Mouse (Mus musculus) CH12.LX (cell line): ENCODE measurements around the gene Taar5. TPM values are rescaled to one million over a fixed set of nuclear protein-coding genes. Genes with fewer than 3 reads are reported as not detected.

Experiments
- DNase-seq: peaks from one replicate; pipeline ENCODE4 v3.0.0-alpha.2; 2013; ENCODE audit errors: extremely low read depth
- H3K27ac ChIP-seq: 2 replicates; pipeline ENCODE4 v1.5.1; 2012; ENCODE audit warnings: low read depth, mild to moderate bottlenecking, control low read depth, moderate library complexity; ENCODE audit not compliant: insufficient read depth
- H3K27me3 ChIP-seq: replicated peaks from 2 replicates; pipeline ENCODE3; 2012; ENCODE audit warnings: inconsistent platforms
- H3K36me3 ChIP-seq, 2 experiments: replicated peaks in 1 of 2; 2 replicates each; pipeline versions ENCODE3 to v1.6.1; 2012; ENCODE audit warnings: inconsistent platforms in 1 of 2, low read length in 1 of 2, mild to moderate bottlenecking in 1 of 2, mixed read lengths in 1 of 2, moderate library complexity in 1 of 2; ENCODE audit not compliant: control insufficient read depth in 1 of 2, insufficient read depth in 1 of 2
- H3K4me1 ChIP-seq, 2 experiments: 2 replicates each; pipeline ENCODE4 v1.6.1; 2012; ENCODE audit warnings: inconsistent platforms in 1 of 2, moderate library complexity in 1 of 2; ENCODE audit not compliant: insufficient read depth in 2 of 2, control insufficient read depth in 1 of 2
- H3K4me2 ChIP-seq: 2 replicates; pipeline ENCODE4 v1.6.1; 2012; ENCODE audit warnings: low read depth, mild to moderate bottlenecking, control low read depth; ENCODE audit not compliant: poor library complexity, insufficient read depth, severe bottlenecking
- H3K4me3 ChIP-seq, 3 experiments: fragments of 150-350 bp in 1 of 3; sonication (generic) in 1 of 3; replicated peaks in 1 of 3; 2 replicates each; pipeline versions ENCODE3 to v1.5.1; 2011 to 2012; ENCODE audit warnings: low read depth in 2 of 3, low read length in 2 of 3, mild to moderate bottlenecking in 2 of 3, moderate library complexity in 2 of 3, control low read depth in 1 of 3, improper control_type of control experiment in 1 of 3, inconsistent platforms in 1 of 3, mixed read lengths in 1 of 3; ENCODE audit not compliant: poor library complexity in 1 of 3
- H3K79me2 ChIP-seq: replicated peaks from 2 replicates; pipeline ENCODE4 v1.6.1; 2012; ENCODE audit warnings: mild to moderate bottlenecking, moderate library complexity; ENCODE audit not compliant: control insufficient read depth, poor library complexity, insufficient read depth, severe bottlenecking; ENCODE audit errors: extremely low read depth
- H3K9ac ChIP-seq: 2 replicates; pipeline ENCODE4 v1.6.1; 2012; ENCODE audit warnings: low read depth, mild to moderate bottlenecking, control low read depth, moderate library complexity; ENCODE audit not compliant: insufficient read depth
- H3K9me3 ChIP-seq: replicated peaks from 2 replicates; pipeline ENCODE3; 2012; ENCODE audit warnings: low read length, inconsistent platforms, mixed read lengths
- CHD1 ChIP-seq: IDR thresholded peaks from 2 replicates; pipeline ENCODE4 v1.6.1; 2012; ENCODE audit warnings: low read depth, low read length, improper control_type of control experiment, inconsistent platforms
- CHD2 ChIP-seq: IDR thresholded peaks from 2 replicates; pipeline ENCODE4 v1.6.1; 2011; ENCODE audit warnings: low read length, improper control_type of control experiment
- E2F4 ChIP-seq: IDR thresholded peaks from 2 replicates; pipeline ENCODE4 v1.6.1; 2011; ENCODE audit warnings: low read depth, low read length, improper control_type of control experiment; ENCODE audit not compliant: insufficient replicate concordance
- ETS1 ChIP-seq: conservative IDR thresholded peaks from 2 replicates; pipeline ENCODE4 v1.6.1; 2012; ENCODE audit warnings: low read depth, mild to moderate bottlenecking, inconsistent platforms, low read length, improper control_type of control experiment, moderate library complexity
- GABPA ChIP-seq: IDR thresholded peaks from 2 replicates; pipeline ENCODE4 v1.6.1; 2012; ENCODE audit warnings: low read depth, low read length, improper control_type of control experiment, inconsistent platforms; ENCODE audit not compliant: insufficient replicate concordance
- HCFC1 ChIP-seq: IDR thresholded peaks from 2 replicates; pipeline ENCODE4 v1.6.1; 2012; ENCODE audit warnings: low read depth, mild to moderate bottlenecking, inconsistent platforms, low read length, improper control_type of control experiment
- IRF4 ChIP-seq: IDR thresholded peaks from 2 replicates; pipeline ENCODE4 v1.6.1; 2014; ENCODE audit warnings: low read depth, mild to moderate bottlenecking, inconsistent platforms, low read length, improper control_type of control experiment
- JUND ChIP-seq: conservative IDR thresholded peaks from 2 replicates; pipeline ENCODE4 v1.6.1; 2011; ENCODE audit warnings: low read depth, low read length, improper control_type of control experiment
- MAFK ChIP-seq: IDR thresholded peaks from 2 replicates; pipeline ENCODE4 v1.6.1; 2011; ENCODE audit warnings: low read length, improper control_type of control experiment; ENCODE audit not compliant: insufficient replicate concordance
- MAX ChIP-seq: IDR thresholded peaks from 2 replicates; pipeline ENCODE4 v1.6.1; 2011; ENCODE audit warnings: low read length, improper control_type of control experiment
- MEF2A ChIP-seq: IDR thresholded peaks from 2 replicates; pipeline ENCODE4 v1.6.1; 2014; ENCODE audit warnings: low read depth, mild to moderate bottlenecking, inconsistent platforms, low read length, improper control_type of control experiment, borderline replicate concordance
- MYC ChIP-seq: IDR thresholded peaks from 2 replicates; pipeline ENCODE4 v1.6.1; 2011; ENCODE audit warnings: low read depth, mild to moderate bottlenecking, improper control_type of control experiment, low read length
- NELFE ChIP-seq: IDR thresholded peaks from 2 replicates; pipeline ENCODE4 v1.6.1; 2011; ENCODE audit warnings: low read depth, low read length, improper control_type of control experiment
- PAX5 ChIP-seq: IDR thresholded peaks from 2 replicates; pipeline ENCODE4 v1.6.1; 2012; ENCODE audit warnings: low read length, inconsistent platforms, mixed read lengths
- POLR2A ChIP-seq: IDR thresholded peaks from 2 replicates; pipeline ENCODE4 v1.6.1; 2011; ENCODE audit warnings: low read depth, mild to moderate bottlenecking, improper control_type of control experiment, low read length
- POLR2AphosphoS2 ChIP-seq: IDR thresholded peaks from 2 replicates; pipeline ENCODE4 v1.6.1; 2011; ENCODE audit warnings: low read depth, low read length, improper control_type of control experiment
- RAD21 ChIP-seq: IDR thresholded peaks from 2 replicates; pipeline ENCODE4 v1.6.1; 2011; ENCODE audit warnings: low read depth, mild to moderate bottlenecking, low read length, improper control_type of control experiment, moderate library complexity
- RCOR1 ChIP-seq: conservative IDR thresholded peaks from 2 replicates; pipeline ENCODE4 v1.6.1; 2012; ENCODE audit warnings: low read depth, mild to moderate bottlenecking, inconsistent platforms, low read length, improper control_type of control experiment
- SIN3A ChIP-seq: IDR thresholded peaks from 2 replicates; pipeline ENCODE4 v1.6.1; 2012; ENCODE audit warnings: low read length, improper control_type of control experiment, inconsistent platforms
- TBP ChIP-seq: conservative IDR thresholded peaks from 2 replicates; pipeline ENCODE4 v1.6.1; 2011; ENCODE audit warnings: low read depth, low read length, improper control_type of control experiment
- TCF12 ChIP-seq: IDR thresholded peaks from 2 replicates; pipeline ENCODE4 v1.6.1; 2014; ENCODE audit warnings: low read depth, mild to moderate bottlenecking, inconsistent platforms, low read length, improper control_type of control experiment
- UBTF ChIP-seq: IDR thresholded peaks from 2 replicates; pipeline ENCODE4 v1.6.1; 2012; ENCODE audit warnings: low read depth, mild to moderate bottlenecking, inconsistent platforms, low read length, improper control_type of control experiment, moderate library complexity
- USF2 ChIP-seq: conservative IDR thresholded peaks from 2 replicates; pipeline ENCODE4 v1.6.1; 2011; ENCODE audit warnings: low read depth, low read length, improper control_type of control experiment
- ZMIZ1 ChIP-seq: IDR thresholded peaks from 2 replicates; pipeline ENCODE4 v1.6.1; 2012; ENCODE audit warnings: low read depth, mild to moderate bottlenecking, inconsistent platforms, low read length, improper control_type of control experiment
- dilution Hi-C: fragments of 300-500 bp; cut with MboI; formaldehyde crosslinking; loops from 2 replicates; pipeline ENCODE4 v1.14.3; 2020; ENCODE audit warnings: low sequenced_read_pairs; ENCODE audit not compliant: extremely low pct_unique_long_range_greater_than_20kb, extremely low pct_ligation_motif_present
- in situ Hi-C: fragments of 300-500 bp; cut with MboI; formaldehyde crosslinking; loops from 3 replicates; pipeline ENCODE4 v1.14.3; 2019; ENCODE audit warnings: low sequenced_read_pairs, low pct_ligation_motif_present, low pct_unique_long_range_greater_than_20kb, mixed read lengths
- polyA plus RNA-seq: library from polyadenylated mRNA; unstranded; fragments of >175 nt; gene quantifications from 2 replicates; pipeline ENCODE4 v1.2.1, GENCODE M21; 2012; ENCODE audit warnings: low read depth; ENCODE audit not compliant: insufficient read length
- total RNA-seq, 2 experiments: library from RNA; depleted of rRNA; stranded (reverse); fragments of 300-350 nt in 1 of 2; fragments of >200 nt in 1 of 2; gene quantifications; 2 replicates each; pipeline ENCODE4 v1.2.3; 2012 to 2014

Gene Taar5
- total and polyA plus RNA-seq, 3 experiments = not detected

GRCm38 (mm10) chr10:23993381-23993780, 22.9 kb downstream of the Taar5 start, which contains the start of gene Taar7a:
Gene Taar7a, minus strand, starts transcription at chr10:23993481.
- DNase-seq = no peak
- TF ChIP-seq E2F4 (no peak), GABPA (no peak), RAD21 (no peak), RCOR1 (no peak), UBTF (no peak), CHD2 (no peak), MAX (no peak), ZMIZ1 (no peak), USF2 (no peak), CHD1 (no peak), SIN3A (no peak), TCF12 (no peak), POLR2A (no peak), NELFE (no peak)
- in situ Hi-C loops = no loop called here
- Histone ChIP-seq H3K27me3 (no peaks in the 10 kb centered on the region), H3K9me3 (no peaks in the 10 kb centered on the region), H3K27ac (no peak within 1 kb of the TSS), H3K79me2 (no peaks in the 10 kb centered on the region), H3K4me3 (no peak within 1 kb of the TSS), H3K36me3 (no peaks in the 10 kb centered on the region), H3K4me2 (no peak within 1 kb of the TSS), H3K9ac (no peak within 1 kb of the TSS), H3K4me1 (no peaks in the 10 kb centered on the region)
- dilution Hi-C loops = no loop called here

DNA sequence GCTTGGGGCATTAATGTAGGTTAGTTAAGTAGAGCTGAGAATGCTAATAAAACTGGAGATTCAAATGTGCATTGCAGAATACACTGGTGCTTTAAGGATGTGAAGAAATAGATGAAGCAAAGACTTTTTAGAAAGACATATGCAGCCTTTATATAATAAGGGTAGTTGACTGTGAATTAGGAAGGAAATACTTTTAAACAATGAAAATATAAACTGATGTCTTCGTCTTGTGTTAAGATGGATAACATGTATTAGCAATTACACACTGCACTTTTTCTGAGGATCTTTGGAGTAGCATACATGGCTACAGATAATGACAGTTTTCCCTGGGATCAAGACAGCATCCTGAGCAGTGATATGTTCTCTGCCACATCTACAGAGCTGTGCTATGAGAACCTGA, 29.1 kb downstream of the Taar5 start, which contains the start of gene Taar7b:
Taar7b (plus strand) TSS at position 301 of the 400 bp plus-strand sequence.
- Histone ChIP-seq H3K4me3 (no peak within 1 kb of the TSS), H3K9me3 (no peaks in the 10 kb centered on the region), H3K79me2 (no peaks in the 10 kb centered on the region), H3K4me1 (no peaks in the 10 kb centered on the region), H3K9ac (no peak within 1 kb of the TSS), H3K27me3 (no peaks in the 10 kb centered on the region), H3K27ac (no peak within 1 kb of the TSS), H3K36me3 (no peaks in the 10 kb centered on the region), H3K4me2 (no peak within 1 kb of the TSS)
- TF ChIP-seq NELFE (no peak), ETS1 (no peak), JUND (no peak), PAX5 (no peak), MAFK (no peak), TBP (no peak), GABPA (no peak), TCF12 (no peak), CHD1 (no peak), MYC (no peak), POLR2AphosphoS2 (no peak), HCFC1 (no peak), IRF4 (no peak), MEF2A (no peak), E2F4 (no peak), ZMIZ1 (no peak)
- no peak for DNase-seq
- in situ Hi-C loops (no loop called here), dilution Hi-C loops (no loop called here)
